Mouse (Mus musculus): ENCODE measurements around the gene Nlrx1.

- no peak for TF ChIP-seq TAL1 (IDR thresholded peaks at IDR 0.05; ENCODE audit: low read length)
- TF ChIP-seq GATA1 (IDR thresholded peaks at IDR 0.05; ENCODE audit: low read length): no peak
Observed at GRCm38 (mm10) chr9:44238501-44239190, 29.8 kb downstream of the Nlrx1 start.

All from erythroblast, embryonic 14.5 days (primary cell).